ENCODE assay signal across 17 mouse cellular contexts in genomic region chr9:21764084-21764999, GRCm38 (mm10). TPM values are rescaled to one million over a fixed set of nuclear protein-coding genes. Genes with fewer than 3 reads are reported as not detected.
DNase-seq lines count a peak whose midpoint lies in the region; ATAC-seq and TF ChIP-seq lines count a peak whose summit lies in the region.
"Had no signal": no experiment of that assay in that cellular context is flagged by ENCODE, and none has a peak within 500 bp of the region (broad histone marks: within the 10 kb centered on the region; RNA-seq: fewer than 3 reads in every experiment).

No protein-coding gene starts in this region.

- H3K79me2 ChIP-seq in CH12.LX (replicated peaks; ENCODE audit: control insufficient read depth, extremely low read depth, insufficient read depth, poor library complexity, severe bottlenecking), result peaks cover 5% of the 10 kb centered on the region; the same call in 1 of the 2 replicates

- no peak overlapping the region for H3K4me3 ChIP-seq in kidney, adult 2 months (ENCODE audit: insufficient read depth, low read depth, low read length)
- H3K4me3 ChIP-seq in kidney, embryonic 14.5 days (ENCODE audit: low read length), result no peak overlapping the region
- no peak overlapping the region for H3K4me3 ChIP-seq in CH12.LX (replicated peaks in 1 of 3; ENCODE audit: low read depth in 2 of 3, low read length in 2 of 3, poor library complexity in 1 of 3)
- no peak overlapping the region for H3K4me3 ChIP-seq in midbrain, postnatal 0 days (ENCODE audit: low read depth, low read length)
- H3K4me3 ChIP-seq: embryonic facial prominence, embryonic 10.5 days; lung, embryonic 15.5 days; midbrain, embryonic 15.5 days had no signal

- DNase-seq in kidney, adult 2 months, result no peak
- DNase-seq in CH12.LX (ENCODE audit: extremely low read depth) (no peak), adipocyte (ENCODE audit: low spot score) (peak; percentile 41)
- peak; percentile 66 for DNase-seq in lung, postnatal 25 days (ENCODE audit: low spot score)
- DNase-seq in right cerebral cortex, adult 2 months (ENCODE audit: low spot score in 2 of 2), result no peak
- no peak for DNase-seq in midbrain, postnatal 0 days (ENCODE audit: low spot score)
- DNase-seq: cerebellum, postnatal 36 days; forebrain, postnatal 0 days; kidney, postnatal 25 days; right cerebral cortex, postnatal 25 days; thymus, postnatal 4 days had no signal

- no peak for ATAC-seq in kidney, embryonic 14.5 days (ENCODE audit: low FRiP score, low TSS enrichment)
- ATAC-seq in midbrain, postnatal 0 days (ENCODE audit: low FRiP score), result no peak
- ATAC-seq: activated CD4-positive, CD25-positive, alpha-beta regulatory T cell, adult 4 months; forebrain, postnatal 0 days; inflammation-experienced regulatory T-cells, adult 6 months; midbrain, embryonic 15.5 days had no signal

- in situ Hi-C loops in CH12.LX (cut with MboI; ENCODE audit: low pct_ligation_motif_present, low pct_unique_long_range_greater_than_20kb, low sequenced_read_pairs), result no loop called here

- H3K9ac ChIP-seq in kidney, embryonic 14.5 days (ENCODE audit: low read depth, low read length), result no peak overlapping the region
- no peak overlapping the region for H3K9ac ChIP-seq in CH12.LX (ENCODE audit: insufficient read depth, low read depth)
- no peak overlapping the region for H3K9ac ChIP-seq in midbrain, postnatal 0 days (replicated peaks; ENCODE audit: low read length, poor library complexity, severe bottlenecking)
- H3K9ac ChIP-seq: forebrain, postnatal 0 days; lung, embryonic 15.5 days; midbrain, embryonic 15.5 days had no signal

- no peaks in the 10 kb centered on the region for H3K27me3 ChIP-seq in kidney, adult 2 months (replicated peaks; ENCODE audit: control insufficient read depth, insufficient read depth, low read length)
- H3K27me3 ChIP-seq in kidney, embryonic 14.5 days (ENCODE audit: control insufficient read depth, insufficient read depth, low read length), result no peaks in the 10 kb centered on the region
- H3K27me3 ChIP-seq in CH12.LX (replicated peaks), result no peaks in the 10 kb centered on the region
- H3K27me3 ChIP-seq in midbrain, postnatal 0 days (ENCODE audit: insufficient read depth, low read length), result no peaks in the 10 kb centered on the region
- H3K27me3 ChIP-seq: lung, embryonic 15.5 days; midbrain, embryonic 15.5 days had no signal

- TF ChIP-seq POLR2A in kidney, adult 2 months (IDR thresholded peaks at IDR 0.05; ENCODE audit: low read depth, low read length), result no peak
- no peak for TF ChIP-seq POLR2A in CH12.LX (IDR thresholded peaks at IDR 0.05; ENCODE audit: low read depth, low read length)

- no peak for TF ChIP-seq EP300 in CH12.LX (IDR thresholded peaks at IDR 0.05; ENCODE audit: low read length)

- TF ChIP-seq CTCF in kidney, adult 2 months (conservative IDR thresholded peaks at IDR 0.05; ENCODE audit: insufficient read depth, insufficient read length, low read depth, low read length), result 0 out of 2 replicates have a peak, but pooled peaks have one; percentile 22
- peak in 1 of 2 experiments; percentile 14; a peak in 2 of 4 replicates for TF ChIP-seq CTCF in CH12.LX (conservative IDR thresholded peaks at IDR 0.05 in 1 of 2, IDR thresholded peaks at IDR 0.05 in 1 of 2; ENCODE audit: low read depth in 2 of 2, low read length in 2 of 2)
- TF ChIP-seq CTCF in midbrain, postnatal 0 days (IDR thresholded peaks at IDR 0.05), result no peak

- H3K36me3 ChIP-seq in kidney, adult 2 months (ENCODE audit: control insufficient read depth, insufficient read depth, low read length), result no peaks in the 10 kb centered on the region
- H3K36me3 ChIP-seq in kidney, embryonic 14.5 days (ENCODE audit: control insufficient read depth, insufficient read depth, low read length), result peaks cover 10% of the 10 kb centered on the region
- H3K36me3 ChIP-seq in CH12.LX (replicated peaks in 1 of 2; ENCODE audit: control insufficient read depth in 1 of 2, insufficient read depth in 1 of 2, low read length in 1 of 2), result no peaks in the 10 kb centered on the region
- no peaks in the 10 kb centered on the region for H3K36me3 ChIP-seq in midbrain, postnatal 0 days (ENCODE audit: insufficient read depth, low read length)
- H3K36me3 ChIP-seq: midbrain, embryonic 15.5 days had no signal

- no peaks in the 10 kb centered on the region for H3K9me3 ChIP-seq in kidney, embryonic 14.5 days (ENCODE audit: control insufficient read depth, low read length)
- no peaks in the 10 kb centered on the region for H3K9me3 ChIP-seq in CH12.LX (replicated peaks; ENCODE audit: low read length)
- no peaks in the 10 kb centered on the region for H3K9me3 ChIP-seq in midbrain, postnatal 0 days (ENCODE audit: low read length)
- H3K9me3 ChIP-seq: embryonic facial prominence, embryonic 10.5 days; lung, embryonic 15.5 days; midbrain, embryonic 15.5 days had no signal

- 88% methylated on average over 6 of the region's 6 CpGs for WGBS in kidney, adult 2 months
- 98% methylated on average over 6 of the region's 6 CpGs for WGBS in kidney, embryonic 14.5 days
- WGBS in midbrain, postnatal 0 days, result 96% methylated on average over 6 of the region's 6 CpGs

- H3K4me2 ChIP-seq in kidney, embryonic 14.5 days (replicated peaks; ENCODE audit: low read depth, low read length), result no peak overlapping the region
- no peak overlapping the region for H3K4me2 ChIP-seq in CH12.LX (ENCODE audit: insufficient read depth, low read depth, poor library complexity, severe bottlenecking)
- no peak overlapping the region for H3K4me2 ChIP-seq in midbrain, postnatal 0 days (ENCODE audit: low read depth, low read length, poor library complexity, severe bottlenecking)
- H3K4me2 ChIP-seq: lung, embryonic 15.5 days; midbrain, embryonic 15.5 days had no signal

- peaks cover 4% of the 10 kb centered on the region; the same call in 1 of the 2 replicates for H3K4me1 ChIP-seq in kidney, adult 2 months (ENCODE audit: control insufficient read depth, insufficient read depth, low read length)
- no peaks in the 10 kb centered on the region for H3K4me1 ChIP-seq in kidney, embryonic 14.5 days (ENCODE audit: control insufficient read depth, insufficient read depth, low read length)
- H3K4me1 ChIP-seq in CH12.LX (ENCODE audit: control insufficient read depth in 1 of 2, insufficient read depth in 2 of 2), result peaks cover 0 to 6% of the 10 kb centered on the region in 2 experiments; a peak in 3 of 4 replicates
- H3K4me1 ChIP-seq in midbrain, postnatal 0 days (ENCODE audit: insufficient read depth, low read length), result peaks cover 3% of the 10 kb centered on the region; the same call in 1 of the 2 replicates

- no peak overlapping the region for H3K27ac ChIP-seq in kidney, adult 2 months (ENCODE audit: insufficient read depth, low read depth, low read length)
- no peak overlapping the region for H3K27ac ChIP-seq in kidney, embryonic 14.5 days (ENCODE audit: low read depth, low read length)
- no peak overlapping the region for H3K27ac ChIP-seq in CH12.LX (ENCODE audit: insufficient read depth, low read depth)
- no peak overlapping the region for H3K27ac ChIP-seq in midbrain, postnatal 0 days (ENCODE audit: low read depth, low read length)
- H3K27ac ChIP-seq: embryonic facial prominence, embryonic 10.5 days; lung, embryonic 15.5 days; midbrain, embryonic 15.5 days had no signal

- dilution Hi-C loops in CH12.LX (cut with MboI; ENCODE audit: extremely low pct_ligation_motif_present, extremely low pct_unique_long_range_greater_than_20kb, low sequenced_read_pairs), result no loop called here

- TF ChIP-seq RAD21 in CH12.LX (IDR thresholded peaks at IDR 0.05; ENCODE audit: low read depth, low read length), result no peak

TF ChIP-seq in CH12.LX, 34 proteins besides CTCF, POLR2A, EP300 and RAD21:
- TF ChIP-seq SMC3 (IDR thresholded peaks at IDR 0.05; ENCODE audit: low read depth, low read length) (peak; percentile 4; the same call in 1 of the 2 replicates), NRF1 (IDR thresholded peaks at IDR 0.05; ENCODE audit: low read depth, low read length) (no peak), MXI1 (IDR thresholded peaks at IDR 0.05; ENCODE audit: low read depth, low read length) (no peak), NELFE (IDR thresholded peaks at IDR 0.05; ENCODE audit: low read depth, low read length) (no peak), BHLHE40 (IDR thresholded peaks at IDR 0.05; ENCODE audit: low read depth, low read length) (no peak), MAFK (IDR thresholded peaks at IDR 0.05; ENCODE audit: insufficient replicate concordance, low read length) (no peak), E2F4 (IDR thresholded peaks at IDR 0.05; ENCODE audit: insufficient replicate concordance, low read depth, low read length) (no peak), IRF4 (IDR thresholded peaks at IDR 0.05; ENCODE audit: low read depth, low read length) (no peak), GABPA (IDR thresholded peaks at IDR 0.05; ENCODE audit: insufficient replicate concordance, low read depth, low read length) (no peak), ZNF384 (IDR thresholded peaks at IDR 0.05; ENCODE audit: low read depth, low read length) (peak; percentile 30; the same call in 1 of the 2 replicates), ZMIZ1 (IDR thresholded peaks at IDR 0.05; ENCODE audit: low read depth, low read length) (no peak)

RNA-seq across cellular contexts. Expression of gene Spc24, which starts 4.2 kb away (rescaled TPM):
- polyA plus RNA-seq in kidney, adult 2 months (2012; rRNA removed), result 3.4 and 6.0 TPM in 2 replicates
- 139 and 150 TPM in 2 replicates for polyA plus RNA-seq in kidney, embryonic 14.5 days (2014; fragmentation: Nextera tagmentation; extraction: Ambion mirVana)
- total RNA-seq in CH12.LX (2012; rRNA removed) (83.2 and 91.6 TPM in 2 replicates), CH12.LX (2014; rRNA removed) (77.6 and 82.7 TPM in 2 replicates)
- 74.3 and 113 TPM in 2 replicates for polyA plus RNA-seq in CH12.LX (2012; ENCODE audit: insufficient read length, low read depth)
- 5.5 and 6.6 TPM in 2 replicates for total RNA-seq in midbrain, postnatal 0 days (2014; rRNA removed)
- 6.3 and 8.2 TPM in 2 replicates for polyA plus RNA-seq in midbrain, postnatal 0 days (2015; fragmentation: Nextera tagmentation; extraction: Ambion mirVana)

RNA-seq across cellular contexts. Expression of gene Kank2, which starts 34.2 kb away (rescaled TPM):
- 21.8 and 23.6 TPM in 2 replicates for polyA plus RNA-seq in kidney, adult 2 months (2012; rRNA removed)
- polyA plus RNA-seq in kidney, embryonic 14.5 days (2014; fragmentation: Nextera tagmentation; extraction: Ambion mirVana), result 9.4 and 14.3 TPM in 2 replicates
- total RNA-seq in CH12.LX (2012; rRNA removed) (1.6 and 2.3 TPM in 2 replicates), CH12.LX (2014; rRNA removed) (0.09 and 0.14 TPM in 2 replicates)
- 0.60 and 0.63 TPM in 2 replicates for polyA plus RNA-seq in CH12.LX (2012; ENCODE audit: insufficient read length, low read depth)
- 14.9 and 15.2 TPM in 2 replicates for total RNA-seq in midbrain, postnatal 0 days (2014; rRNA removed)
- polyA plus RNA-seq in midbrain, postnatal 0 days (2015; fragmentation: Nextera tagmentation; extraction: Ambion mirVana), result 2.9 TPM in 2 replicates
- polyA plus RNA-seq: activated CD4-positive, CD25-positive, alpha-beta regulatory T cell, adult 4 months; inflammation-experienced regulatory T-cells, adult 6 months had no signal

RNA-seq across cellular contexts. Expression of gene Ldlr, which starts 41.1 kb away (rescaled TPM):
- 26.9 and 28.8 TPM in 2 replicates for polyA plus RNA-seq in kidney, adult 2 months (2012; rRNA removed)
- polyA plus RNA-seq in kidney, embryonic 14.5 days (2014; fragmentation: Nextera tagmentation; extraction: Ambion mirVana), result 13.2 and 15.8 TPM in 2 replicates
- total RNA-seq in CH12.LX (2012; rRNA removed), result 24.9 and 28.2 TPM in 2 replicates
- 18.3 and 24.0 TPM in 2 replicates for total RNA-seq in CH12.LX (2014; rRNA removed)
- polyA plus RNA-seq in CH12.LX (2012; ENCODE audit: insufficient read length, low read depth), result 31.0 and 34.7 TPM in 2 replicates
- 16.7 and 27.7 TPM in 2 replicates for total RNA-seq in midbrain, postnatal 0 days (2014; rRNA removed)
- 9.6 and 10.3 TPM in 2 replicates for polyA plus RNA-seq in midbrain, postnatal 0 days (2015; fragmentation: Nextera tagmentation; extraction: Ambion mirVana)

Comparison
In these comparisons a context has a peak if more than half of its experiments do, and no peak if none do; other contexts are left out.
1. DNase-seq: peak in adipocyte (single experiment) and lung, postnatal 25 days (single experiment); none in kidney, adult 2 months (single experiment), CH12.LX (single experiment), right cerebral cortex, adult 2 months (0 of 2) and midbrain, postnatal 0 days (single experiment).